Mouse (Mus musculus) stomach, postnatal 0 days (tissue): ENCODE results near the gene Rtn4.

ENCODE experiments used
- CTCF ChIP-seq: IDR thresholded peaks from 2 replicates; pipeline ENCODE4 v1.5.1; 2016; ENCODE audit warnings: antibody characterized with exemption, low read depth, mild to moderate bottlenecking, moderate library complexity
- EP300 ChIP-seq: optimal IDR thresholded peaks from 2 replicates; pipeline ENCODE3; 2016; ENCODE audit warnings: antibody characterized with exemption

DNA sequence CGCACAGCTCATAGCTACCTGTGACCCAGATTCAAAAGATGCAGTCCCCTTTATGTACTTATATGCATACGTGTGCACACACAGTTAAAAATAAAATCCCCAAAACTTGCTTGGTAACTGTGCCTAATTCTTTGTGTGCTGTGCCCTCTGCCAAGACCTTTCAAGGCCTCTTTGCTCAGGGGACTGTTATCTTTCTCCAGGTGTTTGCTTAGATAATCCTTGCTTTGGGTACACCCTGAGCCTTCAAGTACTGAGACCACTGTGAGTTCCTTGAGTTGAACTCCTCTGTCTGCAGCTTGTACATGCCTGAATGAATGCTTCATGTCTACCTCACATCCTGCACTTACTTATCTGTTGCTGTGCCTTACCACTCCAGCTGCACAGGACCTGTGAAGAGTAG is 32.0 kb upstream of the Rtn4 start:
- TF ChIP-seq EP300, result no peak
- TF ChIP-seq CTCF, result no peak
